Mouse (Mus musculus) ovary, postnatal 10 days (tissue): ENCODE results near the gene Celf2.

Experiments used
- DNase-seq: peaks from one replicate; pipeline ENCODE4 v3.0.0; 2022; ENCODE audit warnings: low spot score

The Celf2 gene

DNA sequence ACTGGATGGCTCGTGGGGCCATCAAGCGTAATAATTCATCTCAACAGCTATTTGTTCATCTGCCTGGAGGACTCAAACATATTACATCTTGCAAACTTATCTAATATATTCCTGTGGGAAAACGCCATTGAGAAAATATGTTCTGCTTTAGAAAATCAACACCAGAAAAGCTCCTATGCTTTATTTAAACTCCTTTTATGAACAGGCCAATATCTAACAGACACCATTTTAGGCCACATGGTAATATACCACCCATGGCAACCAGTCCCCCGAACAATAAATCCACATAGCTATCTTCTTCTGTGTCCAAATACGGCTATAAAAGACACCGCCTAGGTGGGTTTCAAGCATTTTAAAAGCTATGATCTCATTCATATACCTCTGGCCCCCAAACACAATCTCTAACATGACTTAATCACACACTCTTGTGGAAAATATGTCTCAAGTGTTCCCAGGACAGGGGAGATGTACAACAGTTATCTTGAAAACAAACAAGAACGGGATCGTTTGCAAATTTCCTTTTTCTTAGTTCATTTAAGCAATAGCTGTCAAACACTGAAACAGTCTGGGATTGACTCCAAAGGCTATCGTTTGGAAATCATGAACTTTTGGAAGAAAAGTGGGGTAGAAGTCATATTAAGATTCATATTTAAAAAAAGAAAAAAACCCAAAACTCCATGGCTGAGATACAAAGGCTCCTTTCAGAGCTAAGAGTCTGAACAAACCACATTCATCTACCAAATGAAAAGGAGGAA, 639.2 kb downstream of the Celf2 start:
- DNase-seq: no peak

DNA sequence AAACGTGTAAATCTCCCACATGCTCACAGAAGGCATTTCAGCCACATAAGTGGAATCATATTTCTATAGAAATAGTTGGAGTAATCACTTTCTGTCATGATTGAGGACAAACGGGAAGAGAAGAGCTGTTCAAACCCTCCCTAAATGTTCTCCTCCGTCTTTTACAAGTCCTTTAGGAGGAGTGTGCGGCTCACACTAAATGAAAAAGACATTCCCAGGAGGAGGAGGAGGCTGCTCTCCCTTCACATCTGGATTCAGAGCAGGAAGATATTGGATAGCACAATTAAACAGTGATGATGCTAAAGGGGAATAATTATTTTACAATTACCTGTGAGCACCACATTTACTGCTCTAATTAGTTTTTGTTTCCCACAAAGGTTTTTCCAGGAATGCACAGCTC, 642.1 kb downstream of the Celf2 start:
- no peak for DNase-seq

DNA sequence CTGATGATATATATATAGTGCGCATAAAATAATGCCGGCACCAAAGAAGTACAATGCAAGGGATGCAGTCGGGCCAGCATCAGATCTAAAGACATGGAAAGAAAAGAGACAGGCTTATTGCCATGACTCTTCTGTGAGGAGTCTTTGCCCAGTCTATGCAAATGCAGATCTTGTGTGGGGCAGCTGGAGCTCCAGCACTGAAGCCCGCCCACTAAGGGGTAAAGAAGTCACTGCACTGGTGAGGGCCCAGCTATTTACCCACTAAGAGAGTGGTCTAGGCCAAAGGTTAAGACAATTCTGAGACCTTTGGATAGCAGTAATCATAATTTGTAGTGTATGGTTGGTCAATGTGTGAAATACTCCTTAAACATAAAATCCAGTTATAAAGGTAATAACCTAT, 643.6 kb downstream of the Celf2 start:
- DNase-seq: no peak

DNA sequence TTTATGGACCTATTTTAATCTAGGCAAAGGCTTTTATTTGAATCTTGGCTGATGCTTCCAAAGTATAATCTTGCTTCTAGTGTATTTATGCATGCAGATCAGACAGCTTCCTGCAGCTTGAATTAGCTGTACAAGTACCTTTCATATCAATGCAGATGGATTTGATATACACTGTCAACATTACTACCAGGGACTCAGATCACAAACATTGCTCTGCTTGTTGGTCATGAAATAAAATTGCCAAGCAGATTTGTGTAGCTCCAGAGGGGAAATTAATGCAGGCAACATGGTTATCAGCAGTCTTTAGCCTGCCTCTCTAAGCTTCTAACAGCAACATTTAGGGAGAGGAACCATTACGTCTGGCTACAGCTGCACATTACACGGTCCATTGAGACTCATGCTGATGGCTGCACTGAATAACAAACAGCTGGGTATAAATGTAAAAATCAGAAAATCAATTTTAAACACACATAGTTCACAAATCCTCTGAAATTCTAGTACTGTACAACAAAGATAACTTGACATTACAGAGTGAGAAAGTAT, 659.2 kb downstream of the Celf2 start:
- no peak for DNase-seq

DNA sequence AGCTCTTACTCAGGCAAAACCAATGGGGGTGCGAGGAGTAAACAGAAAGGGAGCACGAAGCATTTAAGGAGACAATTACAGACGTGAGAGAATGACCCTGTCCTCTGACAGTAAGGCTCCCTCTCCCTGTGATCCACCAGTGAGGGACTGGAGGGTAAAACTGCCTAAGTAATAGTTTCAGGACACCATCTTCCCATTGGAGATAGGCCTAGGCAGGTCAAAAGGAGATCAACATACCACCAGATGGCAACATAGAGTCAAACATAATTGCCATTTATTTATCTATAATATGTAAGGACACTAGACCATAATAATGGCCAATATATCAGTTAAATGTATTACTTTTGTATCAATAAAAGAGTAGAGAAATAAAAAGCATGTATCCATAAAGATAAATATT, 660.0 kb downstream of the Celf2 start:
- DNase-seq: no peak

DNA sequence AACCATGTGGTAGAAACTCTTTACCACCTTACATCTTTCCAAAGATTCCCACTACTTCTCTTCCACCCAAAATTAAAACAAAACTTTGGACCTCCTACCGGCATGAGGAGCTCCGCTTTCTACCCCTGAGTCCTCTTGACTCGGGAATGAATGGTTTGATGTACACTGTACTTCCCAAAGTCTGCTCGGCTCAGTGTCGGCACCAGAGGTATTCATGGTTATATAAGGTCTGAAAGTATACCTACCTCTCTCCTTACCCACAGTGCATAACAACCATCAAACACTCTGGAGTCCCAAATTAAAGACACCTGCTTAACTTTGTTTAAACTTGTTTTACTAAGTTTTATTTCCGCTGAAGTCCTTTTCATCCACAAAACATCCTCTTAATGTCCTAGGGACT, 679.3 kb downstream of the Celf2 start:
- DNase-seq: no peak

DNA sequence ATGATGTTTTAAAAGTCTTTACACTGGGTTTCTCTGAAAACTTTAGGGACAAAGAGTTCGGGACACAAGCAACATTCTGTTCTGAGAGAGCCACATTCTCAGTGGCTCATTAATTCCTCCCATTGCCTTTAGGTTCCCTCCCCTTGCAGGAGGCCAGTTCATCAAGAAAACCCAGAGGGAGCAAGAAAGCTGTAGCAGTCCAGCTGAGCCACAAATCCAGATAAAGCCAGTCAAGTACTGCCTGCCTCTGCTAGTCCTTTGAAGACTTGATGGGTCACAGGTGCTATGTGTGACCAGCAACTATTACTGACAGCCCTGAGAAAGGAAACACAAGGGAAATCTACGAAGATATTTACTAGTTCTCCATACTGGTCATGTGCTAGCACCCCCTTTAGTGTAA, 681.8 kb downstream of the Celf2 start:
- no peak for DNase-seq

DNA sequence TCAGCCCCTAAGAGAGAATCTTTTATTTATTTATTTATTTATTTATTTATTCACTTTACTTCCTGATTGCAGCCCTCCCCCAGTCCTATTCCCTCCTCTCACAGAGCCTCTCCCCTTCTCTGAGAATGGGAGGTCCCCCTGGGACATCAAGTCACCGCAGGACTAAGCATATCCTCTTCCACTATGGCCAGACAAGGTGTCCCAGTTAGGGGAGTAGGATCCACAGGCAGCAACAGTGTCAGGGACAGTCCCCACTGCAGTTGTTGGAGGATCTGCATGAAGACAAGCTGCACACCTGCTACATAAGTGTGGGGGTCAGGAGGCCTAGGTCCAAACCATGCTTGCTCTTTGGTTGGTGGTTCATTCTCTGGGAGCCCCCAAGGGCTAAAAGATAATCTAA, 686.3 kb downstream of the Celf2 start:
- no peak for DNase-seq

DNA sequence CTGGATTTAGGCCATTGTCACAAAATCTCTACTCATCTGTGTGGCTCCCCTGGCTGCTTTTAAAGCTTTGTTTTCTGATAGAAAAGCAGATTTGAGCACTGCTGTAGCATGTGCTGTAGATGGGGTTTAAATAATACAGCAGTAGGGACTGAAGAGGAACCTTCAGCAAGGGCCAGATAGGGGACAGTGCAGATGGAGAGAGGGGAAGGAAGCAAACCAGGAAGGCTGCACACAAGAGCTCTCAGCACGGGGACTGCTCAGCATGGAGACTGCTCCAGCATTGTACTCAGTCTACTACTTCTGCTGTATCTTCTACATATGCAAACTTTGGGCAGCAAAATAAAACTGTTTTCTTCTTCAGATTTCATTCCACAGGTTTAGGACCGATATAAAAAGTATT, 687.8 kb downstream of the Celf2 start:
- no peak for DNase-seq

DNA sequence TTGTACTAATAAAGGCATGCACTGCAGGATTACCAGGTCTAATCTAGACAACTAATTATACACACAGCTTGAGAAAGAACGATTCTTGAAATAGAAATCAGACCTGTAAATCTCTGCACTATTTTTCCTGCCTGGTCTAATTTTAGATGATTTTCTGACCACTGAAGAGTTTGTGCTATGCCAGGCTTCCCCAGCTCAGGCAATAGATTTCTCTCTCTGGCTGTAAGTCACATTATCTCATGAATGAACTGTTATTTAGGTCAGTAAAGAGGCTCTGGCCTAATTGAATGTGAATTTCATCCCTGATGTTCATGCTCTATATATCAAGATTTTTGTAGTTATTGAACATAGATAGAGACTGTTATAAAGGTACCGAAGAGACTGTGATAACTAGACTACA, 694.1 kb downstream of the Celf2 start:
- DNase-seq: no peak

DNA sequence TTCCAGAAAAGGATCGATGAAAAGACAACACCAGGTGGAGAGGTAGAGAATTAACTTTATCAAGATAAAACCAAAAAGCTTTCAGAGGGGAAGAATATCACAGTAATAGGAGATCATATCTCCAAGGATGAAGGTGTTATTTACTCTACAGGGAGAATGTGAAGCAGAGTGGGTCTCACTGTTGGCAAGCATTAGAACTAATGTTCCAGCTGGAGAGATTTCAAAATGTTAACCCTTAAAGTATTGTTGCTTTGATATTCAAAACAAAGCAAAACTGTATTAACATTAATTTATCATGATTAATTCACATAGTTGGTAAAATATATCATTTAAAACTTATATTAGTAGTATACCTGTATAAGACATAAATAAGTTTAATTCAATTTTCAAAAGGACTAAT, 700.6 kb downstream of the Celf2 start:
- DNase-seq: no peak

DNA sequence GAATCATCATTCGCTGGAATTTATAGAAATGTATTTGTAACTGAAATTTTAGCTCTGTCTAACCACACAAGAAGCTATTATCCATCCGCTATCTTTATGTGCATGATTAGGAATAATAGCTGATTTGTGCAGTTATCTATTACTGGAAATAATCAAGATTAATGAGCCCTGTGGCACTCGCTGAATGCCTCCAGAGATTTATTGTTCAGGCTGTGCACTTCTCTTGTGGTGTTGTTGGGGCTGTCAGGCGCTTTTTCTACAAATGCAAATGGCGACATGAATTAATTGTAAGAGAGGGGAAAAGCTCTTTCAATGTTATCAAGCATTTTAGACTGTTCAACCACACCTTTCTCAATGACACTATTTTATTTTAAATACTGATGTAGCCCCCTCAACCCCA, 712.6 kb downstream of the Celf2 start:
- DNase-seq: no peak

DNA sequence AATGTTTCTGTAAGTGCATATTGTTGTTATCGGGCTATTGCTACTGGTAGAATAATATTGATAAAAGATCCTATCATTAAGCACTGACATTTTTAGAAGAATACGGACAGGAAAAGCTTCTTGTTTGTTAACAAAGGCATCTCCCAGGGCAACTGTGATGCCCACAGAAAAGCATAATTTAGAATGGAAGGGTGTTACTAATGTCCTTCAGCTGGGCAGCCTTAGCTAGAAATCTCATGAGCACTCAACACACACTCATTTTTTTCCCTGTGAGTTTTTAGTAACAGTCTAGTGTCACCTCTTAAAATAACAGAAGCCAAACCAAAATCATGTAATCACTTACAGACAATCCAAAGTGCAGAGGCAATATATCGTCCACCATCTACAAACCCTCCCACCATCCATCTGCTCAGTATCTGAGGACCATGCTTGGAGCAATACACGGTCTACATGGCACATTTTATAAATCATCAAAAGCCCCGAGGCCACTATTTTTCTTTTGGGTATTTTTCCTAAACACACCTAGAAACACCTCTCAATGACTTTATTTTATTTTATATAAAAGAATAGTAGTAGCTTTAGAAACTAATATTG, 713.3 kb downstream of the Celf2 start:
- no peak for DNase-seq

DNA sequence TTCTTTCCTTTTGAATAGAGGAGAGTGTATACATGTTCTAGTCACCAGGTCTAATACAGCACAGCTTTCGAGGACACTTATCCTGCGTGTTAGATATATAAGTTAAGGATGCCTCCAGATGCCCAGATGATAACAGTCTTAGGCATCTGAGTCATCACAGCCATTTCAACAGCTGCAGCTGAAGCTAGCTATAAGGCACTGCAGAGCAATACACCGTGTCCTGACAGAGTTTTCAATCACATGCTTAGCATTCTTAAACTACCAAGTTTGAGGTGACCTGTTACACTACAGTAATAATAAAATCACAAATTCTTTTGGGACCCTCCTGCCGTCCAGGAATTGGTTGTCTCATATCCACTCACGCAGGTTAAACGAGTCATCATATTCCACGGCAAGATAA, 714.5 kb downstream of the Celf2 start:
- no peak for DNase-seq

DNA sequence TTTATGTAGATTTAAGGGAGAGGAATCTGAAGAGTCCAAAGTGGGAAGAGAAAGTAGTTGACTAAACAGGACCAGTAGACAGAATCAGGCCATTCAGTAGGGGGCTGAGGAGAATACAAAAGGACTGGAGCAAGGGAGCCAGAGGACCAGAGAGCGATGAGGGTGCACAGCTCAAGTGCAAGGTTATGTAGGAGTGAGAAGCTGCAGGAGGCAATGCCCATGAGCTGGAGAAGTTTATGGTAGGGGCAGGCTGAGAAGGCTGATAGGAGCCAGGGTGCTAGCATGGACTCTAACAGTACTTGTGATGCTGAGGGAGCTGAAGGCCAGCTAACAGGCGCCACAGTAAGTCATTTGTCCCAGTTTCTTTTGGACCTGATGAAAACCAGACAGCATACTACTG, 718.5 kb downstream of the Celf2 start:
- no peak for DNase-seq

DNA sequence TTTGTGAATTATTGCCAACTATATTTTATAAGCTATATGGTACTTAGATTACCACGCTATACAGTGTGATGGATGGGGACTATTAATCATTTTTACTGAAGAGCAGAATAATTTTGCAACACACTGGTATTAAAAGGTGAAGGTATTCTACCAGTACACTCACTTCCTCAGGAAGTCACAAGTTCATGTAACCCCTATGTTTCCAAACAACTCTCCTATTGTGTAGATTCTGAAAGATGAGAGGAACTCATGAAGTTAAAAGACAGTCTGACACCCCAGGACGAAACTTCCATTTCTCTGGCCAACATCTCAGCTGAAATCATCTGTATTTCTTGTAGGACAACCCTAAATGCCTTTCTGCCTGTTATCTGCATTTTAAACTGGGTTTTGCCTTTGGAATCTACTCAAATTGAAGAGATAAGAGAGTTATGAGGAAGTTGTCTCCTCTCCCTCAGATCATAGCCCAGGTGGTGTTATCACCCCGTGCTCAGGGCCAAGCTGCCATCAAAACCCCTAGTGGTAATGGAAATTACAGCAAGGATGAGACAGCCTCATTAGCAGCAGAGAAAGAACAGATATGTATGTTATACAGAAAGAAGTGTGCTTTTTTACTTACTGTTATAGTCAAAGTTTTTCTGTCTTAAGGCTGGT, 722.7 kb downstream of the Celf2 start:
- DNase-seq: no peak

DNA sequence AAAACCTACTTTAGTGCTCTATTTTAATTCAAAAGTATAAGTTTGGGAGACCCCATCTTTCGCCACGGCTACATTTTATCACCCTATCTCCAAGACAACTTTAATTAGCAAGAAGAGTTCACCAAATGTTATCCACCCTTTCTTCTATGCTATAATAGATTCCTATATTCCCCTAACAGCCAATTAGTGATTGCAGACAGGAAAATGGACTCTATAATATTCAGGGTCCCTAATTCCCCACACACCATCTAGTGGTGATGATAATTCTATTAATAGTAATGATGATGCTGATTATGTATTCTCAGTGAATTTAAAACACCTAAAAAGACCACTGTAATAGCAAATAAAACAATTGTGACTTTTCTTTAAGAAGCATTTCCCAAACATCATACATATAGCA, 739.1 kb downstream of the Celf2 start:
- DNase-seq: no peak

DNA sequence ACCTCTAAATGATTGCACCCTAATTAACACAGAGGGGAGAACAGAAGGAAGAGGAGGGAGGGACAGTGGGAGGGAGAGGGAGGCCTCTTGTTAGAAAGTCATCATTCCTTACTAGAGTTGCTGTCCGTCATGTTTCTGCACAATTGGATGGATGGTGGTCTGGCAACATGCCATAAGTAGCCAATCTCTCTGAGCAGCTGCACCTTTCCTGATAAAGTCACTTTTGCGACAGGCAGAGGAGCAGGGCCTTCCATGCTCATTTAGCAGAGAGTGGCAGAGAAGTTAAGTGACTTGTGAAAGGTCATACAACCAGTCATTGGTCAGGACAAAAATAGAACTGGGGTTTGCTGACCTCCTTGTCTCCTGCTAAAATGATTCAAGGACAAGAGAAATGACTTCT, 747.0 kb downstream of the Celf2 start:
- DNase-seq: no peak

DNA sequence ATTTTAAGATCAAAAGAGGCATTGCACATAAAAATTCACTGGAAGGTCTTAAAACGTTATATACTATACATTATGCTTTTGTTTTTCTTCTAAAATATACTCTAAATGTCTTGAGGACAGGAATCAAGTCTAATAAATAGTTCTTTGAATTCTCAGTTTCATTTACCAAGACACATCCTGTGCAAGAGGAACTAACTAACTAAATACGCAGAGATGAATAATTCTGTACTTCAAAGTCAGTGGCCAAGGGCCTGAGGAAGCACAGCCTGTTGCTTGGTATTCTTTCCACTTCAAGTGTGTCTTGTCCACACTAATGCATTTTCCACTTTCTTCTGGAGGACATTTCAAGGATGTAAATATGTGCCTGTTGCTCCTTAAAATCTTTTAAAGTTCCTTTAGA, 766.2 kb downstream of the Celf2 start:
- DNase-seq: no peak

DNA sequence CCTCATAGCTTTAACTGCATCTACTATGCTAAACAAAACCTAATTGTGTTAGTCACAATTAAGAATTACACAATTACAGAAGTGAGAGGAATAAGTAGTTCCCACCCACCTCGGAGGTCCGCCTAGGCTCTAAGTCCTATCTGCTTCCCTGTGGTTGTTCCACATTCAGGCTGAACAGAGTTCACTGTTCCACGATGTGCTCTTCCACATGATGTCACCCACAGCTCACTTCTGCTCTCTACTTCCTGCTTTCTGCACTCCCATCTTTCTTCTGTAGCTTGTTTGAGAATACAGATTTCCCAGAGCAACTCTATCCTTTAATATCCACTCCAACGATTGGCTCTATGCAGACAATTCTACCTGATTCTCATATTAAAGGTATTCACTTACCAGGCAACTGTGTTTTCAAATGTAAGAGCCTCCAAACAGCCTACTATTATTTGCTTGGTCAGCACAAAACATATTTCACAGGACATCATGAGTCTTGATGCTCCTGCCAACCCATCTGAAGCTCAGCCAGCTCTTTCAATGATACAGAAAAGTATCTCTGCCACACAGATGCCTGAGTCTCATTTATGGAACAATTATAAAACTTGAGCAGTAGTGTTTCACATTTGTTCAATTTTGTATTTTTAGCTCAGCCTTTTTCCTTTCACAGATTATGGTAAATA, 769.2 kb downstream of the Celf2 start:
- no peak for DNase-seq

DNA sequence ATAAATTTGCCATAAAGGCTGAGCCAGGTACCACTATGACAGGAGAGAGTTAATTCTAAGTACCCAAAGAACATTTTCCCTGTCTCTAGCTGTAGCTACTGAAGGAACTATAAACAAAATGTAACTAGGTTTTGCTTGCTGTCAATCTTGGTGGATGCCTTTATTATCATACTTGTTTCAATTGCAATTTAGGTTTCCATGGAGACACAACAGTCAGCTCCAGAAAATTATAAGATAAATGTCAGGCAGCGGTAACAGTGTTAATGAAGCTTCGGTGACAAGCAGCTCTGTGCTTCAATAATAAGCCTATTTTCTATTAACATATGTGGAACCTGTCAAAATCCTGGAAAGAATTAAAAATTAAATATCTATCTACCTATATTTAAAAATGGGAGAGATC, 777.3 kb downstream of the Celf2 start:
- DNase-seq: no peak

DNA sequence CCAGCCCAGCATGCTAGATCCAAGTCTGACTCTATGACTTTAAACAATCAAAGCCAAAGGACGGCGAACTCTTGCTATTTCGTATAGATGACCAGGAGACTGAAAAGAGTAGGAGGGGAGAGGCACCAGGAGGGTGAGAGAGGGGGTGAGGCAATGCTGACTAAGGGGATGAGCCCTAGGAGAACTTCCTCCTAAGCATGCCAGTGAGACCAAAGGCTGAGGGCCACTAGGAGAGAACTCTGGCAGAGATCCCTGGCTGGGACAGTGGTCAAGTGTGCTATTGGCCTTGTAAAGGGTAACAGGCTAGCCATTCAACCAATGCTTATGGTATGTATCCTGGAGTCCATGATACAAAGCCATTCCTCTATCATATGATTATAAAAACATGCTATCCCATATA, 778.5 kb downstream of the Celf2 start:
- no peak for DNase-seq

DNA sequence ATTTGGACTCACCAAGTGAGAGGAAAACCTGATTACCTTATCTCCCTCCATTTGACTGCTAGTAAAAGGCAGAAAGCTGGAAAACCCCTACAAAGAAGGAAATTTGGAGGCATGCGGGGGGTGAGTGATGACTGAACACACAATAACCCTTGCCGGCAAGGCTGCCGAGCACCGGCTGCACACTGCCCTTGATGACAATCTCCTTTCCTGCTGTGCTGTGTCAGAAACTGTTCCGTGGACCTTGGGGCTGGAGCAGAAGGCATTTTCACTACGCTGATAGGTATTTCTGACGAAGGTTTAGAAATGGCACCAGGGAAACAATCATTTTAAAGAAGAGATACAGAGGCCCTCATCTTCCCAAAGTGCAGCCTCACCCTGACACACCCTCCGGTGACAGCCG, 779.4 kb downstream of the Celf2 start:
- no peak for DNase-seq
